Mouse (Mus musculus) MEL (cell line): ENCODE measurements around the gene Tesmin. TPM values are rescaled to one million over a fixed set of nuclear protein-coding genes. Genes with fewer than 3 reads are reported as not detected.
A peak's percentile ranks its signal among the peaks of the same experiment; 100 is the strongest.

Source experiments
- DNase-seq: peaks from one replicate; pipeline ENCODE4 v3.0.0; 2011; ENCODE audit warnings: low read depth, low spot score
- H3K27ac ChIP-seq: 2 replicates; pipeline ENCODE4 v1.5.1; 2012; ENCODE audit warnings: low read depth, mild to moderate bottlenecking, control low read depth, low read length, moderate library complexity; ENCODE audit not compliant: control insufficient read depth
- H3K27me3 ChIP-seq, 2 experiments: fragments of 150-350 bp in 1 of 2; sonication (generic) in 1 of 2; 2 replicates each; pipeline ENCODE4 v1.6.1; 2012; ENCODE audit warnings: low read length in 2 of 2, mild to moderate bottlenecking in 2 of 2, improper control_type of control experiment in 1 of 2, moderate library complexity in 1 of 2; ENCODE audit not compliant: insufficient read depth in 2 of 2, control insufficient read depth in 1 of 2
- H3K36me3 ChIP-seq, 2 experiments: 2 replicates each; pipeline ENCODE4 v1.6.1; 2012 to 2014; ENCODE audit warnings: low read length in 2 of 2, improper control_type of control experiment in 1 of 2, inconsistent platforms in 1 of 2, mild to moderate bottlenecking in 1 of 2; ENCODE audit not compliant: insufficient read depth in 2 of 2, control insufficient read depth in 1 of 2
- H3K4me1 ChIP-seq, 2 experiments: fragments of 150-350 bp in 1 of 2; sonication (generic) in 1 of 2; 2 replicates each; pipeline ENCODE4 v1.6.1; 2012; ENCODE audit warnings: low read length in 2 of 2, improper control_type of control experiment in 1 of 2, mild to moderate bottlenecking in 1 of 2; ENCODE audit not compliant: insufficient read depth in 2 of 2, control insufficient read depth in 1 of 2
- H3K4me3 ChIP-seq, 2 experiments: fragments of 150-350 bp in 1 of 2; sonication (generic) in 1 of 2; 2 replicates each; pipeline ENCODE4 v1.5.1; 2012; ENCODE audit warnings: low read depth in 2 of 2, low read length in 2 of 2, mild to moderate bottlenecking in 2 of 2, moderate library complexity in 2 of 2, control low read depth in 1 of 2, improper control_type of control experiment in 1 of 2; ENCODE audit not compliant: control insufficient read depth in 1 of 2, insufficient read depth in 1 of 2
- H3K79me2 ChIP-seq: 2 replicates; pipeline ENCODE4 v1.6.1; 2012; ENCODE audit warnings: mild to moderate bottlenecking, low read length, moderate library complexity; ENCODE audit not compliant: control insufficient read depth, poor library complexity, insufficient read depth
- H3K9ac ChIP-seq: 2 replicates; pipeline ENCODE4 v1.6.1; 2012; ENCODE audit warnings: low read depth, mild to moderate bottlenecking, control low read depth, low read length, moderate library complexity; ENCODE audit not compliant: control insufficient read depth, poor library complexity, severe bottlenecking
- H3K9me3 ChIP-seq: fragments of 150-350 bp; sonication (generic); replicated peaks from 2 replicates; pipeline ENCODE4 v1.6.1; 2012; ENCODE audit warnings: mild to moderate bottlenecking, low read length, improper control_type of control experiment, moderate library complexity; ENCODE audit not compliant: insufficient read depth
- BHLHE40 ChIP-seq: IDR thresholded peaks from 2 replicates; pipeline ENCODE4 v1.6.1; 2012; ENCODE audit warnings: low read depth, mild to moderate bottlenecking, inconsistent platforms, low read length, improper control_type of control experiment, borderline replicate concordance
- CTCF ChIP-seq, 3 experiments: IDR thresholded peaks in 2 of 3; conservative IDR thresholded peaks in 1 of 3; 2 replicates each; pipeline ENCODE4 v1.5.1; 2011 to 2012; ENCODE audit warnings: low read length in 3 of 3, low read depth in 2 of 3, mild to moderate bottlenecking in 2 of 3, improper control_type of control experiment in 1 of 3, inconsistent platforms in 1 of 3, mixed read lengths in 1 of 3, moderate library complexity in 1 of 3; ENCODE audit not compliant: control insufficient read depth in 1 of 3, insufficient read depth in 1 of 3, poor library complexity in 1 of 3, severe bottlenecking in 1 of 3
- E2F4 ChIP-seq: IDR thresholded peaks from 2 replicates; pipeline ENCODE4 v1.6.1; 2011; ENCODE audit warnings: low read depth, low read length, improper control_type of control experiment, borderline replicate concordance
- MAFK ChIP-seq: IDR thresholded peaks from 2 replicates; pipeline ENCODE4 v1.6.1; 2011; ENCODE audit warnings: low read depth, mild to moderate bottlenecking, low read length, improper control_type of control experiment, borderline replicate concordance
- MAX ChIP-seq: IDR thresholded peaks from 2 replicates; pipeline ENCODE4 v1.6.1; 2011; ENCODE audit warnings: low read length, improper control_type of control experiment
- POLR2A ChIP-seq, 2 experiments: IDR thresholded peaks; 2 replicates each; pipeline ENCODE4 v1.6.1; 2011 to 2012; ENCODE audit warnings: low read length in 2 of 2, mild to moderate bottlenecking in 2 of 2, control low read depth in 1 of 2, improper control_type of control experiment in 1 of 2, low read depth in 1 of 2, moderate library complexity in 1 of 2; ENCODE audit not compliant: control insufficient read depth in 1 of 2, insufficient read depth in 1 of 2, poor library complexity in 1 of 2
- POLR2AphosphoS2 ChIP-seq: IDR thresholded peaks from 2 replicates; pipeline ENCODE4 v1.6.1; 2011; ENCODE audit warnings: low read length, improper control_type of control experiment
- RCOR1 ChIP-seq: IDR thresholded peaks from 2 replicates; pipeline ENCODE4 v1.6.1; 2012; ENCODE audit warnings: low read depth, mild to moderate bottlenecking, inconsistent platforms, low read length, improper control_type of control experiment
- SIN3A ChIP-seq: IDR thresholded peaks from 2 replicates; pipeline ENCODE4 v1.6.1; 2012; ENCODE audit warnings: low read length, improper control_type of control experiment, inconsistent platforms
- SMC3 ChIP-seq: IDR thresholded peaks from 2 replicates; pipeline ENCODE4 v1.6.1; 2011; ENCODE audit warnings: low read depth, low read length, improper control_type of control experiment
- TAL1 ChIP-seq: IDR thresholded peaks from 2 replicates; pipeline ENCODE4 v1.6.1; 2012; ENCODE audit warnings: mild to moderate bottlenecking, inconsistent platforms, low read length, moderate library complexity, mixed read lengths
- USF1 ChIP-seq: IDR thresholded peaks from 2 replicates; pipeline ENCODE4 v1.6.1; 2014; ENCODE audit warnings: low read depth, mild to moderate bottlenecking, inconsistent platforms, low read length, improper control_type of control experiment, moderate library complexity
- USF2 ChIP-seq, 2 experiments: IDR thresholded peaks; 2 replicates each; pipeline ENCODE4 v1.6.1; 2011 to 2012; ENCODE audit warnings: improper control_type of control experiment in 2 of 2, low read length in 2 of 2, borderline replicate concordance in 1 of 2, inconsistent platforms in 1 of 2, low read depth in 1 of 2, mild to moderate bottlenecking in 1 of 2; ENCODE audit not compliant: insufficient read depth in 1 of 2
- ZMIZ1 ChIP-seq: IDR thresholded peaks from 2 replicates; pipeline ENCODE4 v1.6.1; 2012; ENCODE audit warnings: low read depth, mild to moderate bottlenecking, inconsistent platforms, low read length, improper control_type of control experiment, moderate library complexity
- ZNF384 ChIP-seq: IDR thresholded peaks from 2 replicates; pipeline ENCODE4 v1.6.1; 2012; ENCODE audit warnings: low read depth, mild to moderate bottlenecking, inconsistent platforms, low read length, improper control_type of control experiment
- polyA plus RNA-seq, 2 experiments: library from polyadenylated mRNA; stranded (reverse) in 1 of 2; unstranded in 1 of 2; fragments of >175 nt in 1 of 2; fragments of >200 nt in 1 of 2; gene quantifications; 2 replicates each; pipeline versions ENCODE4 v1.2.1 to v1.2.4; 2012; ENCODE audit warnings: low replicate concordance in 2 of 2, low read depth in 1 of 2; ENCODE audit not compliant: insufficient read length in 2 of 2, insufficient read depth in 1 of 2, missing spikeins in 1 of 2
- total RNA-seq: library from RNA; depleted of rRNA; stranded (reverse); fragments of 300-350 nt; gene quantifications from 2 replicates; pipeline ENCODE4 v1.2.3, GENCODE M21; 2012

The Tesmin gene
- total and polyA plus RNA-seq, 3 experiments = 2.1 to 2.2 TPM; not detected in 1

DNA sequence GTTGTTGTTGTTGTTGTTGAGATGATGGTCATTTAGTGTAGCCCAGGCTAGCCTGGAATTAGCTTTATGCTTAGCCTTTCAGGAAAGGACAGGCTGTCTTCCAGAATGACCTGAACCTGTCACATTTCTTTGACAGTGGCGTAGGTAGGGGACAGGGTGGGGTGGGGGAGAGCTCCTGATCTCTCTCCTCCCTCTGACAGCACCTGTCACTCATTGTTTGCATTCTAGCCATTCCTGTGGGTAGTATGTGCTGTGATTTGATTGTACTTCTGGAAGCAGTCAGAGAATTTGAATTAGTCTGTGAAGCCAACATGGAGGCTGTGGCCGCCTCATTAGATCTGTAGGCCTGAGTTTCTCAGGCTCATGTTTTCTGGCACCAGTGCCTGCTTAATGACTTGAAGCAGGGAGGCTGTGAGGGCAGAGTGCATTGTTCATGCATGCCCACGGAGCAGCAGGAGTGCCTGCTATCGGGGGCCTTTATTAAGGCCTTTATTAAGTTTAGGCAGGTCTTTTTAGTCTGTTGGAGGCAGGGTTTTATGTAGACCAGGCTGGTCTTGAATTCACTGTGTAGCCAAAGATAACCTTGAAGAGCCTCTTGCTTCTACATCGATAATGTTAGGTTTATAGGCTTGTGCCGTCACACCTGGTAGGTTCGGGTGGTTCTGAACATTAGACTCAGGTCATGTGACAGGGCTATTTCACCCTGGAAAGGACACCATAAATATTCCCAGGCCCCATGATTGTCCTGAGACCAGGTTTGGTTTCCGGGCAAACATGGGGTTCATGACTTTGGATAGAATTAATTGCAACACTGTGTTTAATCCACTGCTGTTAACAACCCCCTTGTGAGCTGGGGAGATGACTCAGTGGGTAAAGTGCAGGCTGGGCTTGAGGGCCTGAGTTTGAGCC, 43.8 kb upstream of the Tesmin start:
- H3K9me3 ChIP-seq = no peaks in the 10 kb centered on the region
- no peak overlapping the region for H3K4me3 ChIP-seq
- H3K36me3 ChIP-seq = no peaks in the 10 kb centered on the region
- no peaks in the 10 kb centered on the region for H3K79me2 ChIP-seq
- no peak for DNase-seq
- H3K4me1 ChIP-seq = no peaks in the 10 kb centered on the region; a peak in 1 of 4 replicates
- no peaks in the 10 kb centered on the region for H3K27me3 ChIP-seq
- TF ChIP-seq ZNF384 (no peak), RCOR1 (no peak), ZMIZ1 (no peak), E2F4 (no peak), BHLHE40 (no peak), POLR2A (IDR thresholded peaks at IDR 0.05; ENCODE audit: control insufficient read depth in 1 of 2, insufficient read depth in 1 of 2, low read depth in 1 of 2, low read length in 2 of 2, poor library complexity in 1 of 2) (no peak), CTCF (IDR thresholded peaks at IDR 0.05 in 2 of 3, conservative IDR thresholded peaks at IDR 0.05 in 1 of 3; ENCODE audit: control insufficient read depth in 1 of 3, insufficient read depth in 1 of 3, low read depth in 2 of 3, low read length in 3 of 3, poor library complexity in 1 of 3, severe bottlenecking in 1 of 3) (no peak), MAFK (no peak), POLR2AphosphoS2 (no peak), TAL1 (no peak), SIN3A (no peak)
- H3K9ac ChIP-seq = no peak overlapping the region
- no peak overlapping the region for H3K27ac ChIP-seq

GRCm38 (mm10) chr19:3347784-3348183, 40.9 kb upstream of the Tesmin start:
- Histone ChIP-seq H3K4me1 (no peaks in the 10 kb centered on the region), H3K36me3 (no peaks in the 10 kb centered on the region)
- TF ChIP-seq USF2 (IDR thresholded peaks at IDR 0.05; ENCODE audit: borderline replicate concordance in 1 of 2, insufficient read depth in 1 of 2, low read depth in 1 of 2, low read length in 2 of 2) (no peak), CTCF (IDR thresholded peaks at IDR 0.05 in 2 of 3, conservative IDR thresholded peaks at IDR 0.05 in 1 of 3; ENCODE audit: control insufficient read depth in 1 of 3, insufficient read depth in 1 of 3, low read depth in 2 of 3, low read length in 3 of 3, poor library complexity in 1 of 3, severe bottlenecking in 1 of 3) (peak; percentile 31 to 51 (median 35)), MAX (no peak), USF1 (no peak), BHLHE40 (no peak), SIN3A (no peak), ZNF384 (no peak), POLR2AphosphoS2 (no peak), SMC3 (0 out of 2 replicates have a peak, but pooled peaks have one; percentile 15)

More at GRCm38 (mm10) chr19:3347784-3348183, 40.9 kb upstream of the Tesmin start:
- Histone ChIP-seq H3K27me3 (no peaks in the 10 kb centered on the region), H3K9ac (no peak overlapping the region), H3K4me3 (no peak overlapping the region), H3K9me3 (no peaks in the 10 kb centered on the region), H3K27ac (no peak overlapping the region), H3K79me2 (no peaks in the 10 kb centered on the region)
- DNase-seq = peak; percentile 41
